In the genomic region with DNA sequence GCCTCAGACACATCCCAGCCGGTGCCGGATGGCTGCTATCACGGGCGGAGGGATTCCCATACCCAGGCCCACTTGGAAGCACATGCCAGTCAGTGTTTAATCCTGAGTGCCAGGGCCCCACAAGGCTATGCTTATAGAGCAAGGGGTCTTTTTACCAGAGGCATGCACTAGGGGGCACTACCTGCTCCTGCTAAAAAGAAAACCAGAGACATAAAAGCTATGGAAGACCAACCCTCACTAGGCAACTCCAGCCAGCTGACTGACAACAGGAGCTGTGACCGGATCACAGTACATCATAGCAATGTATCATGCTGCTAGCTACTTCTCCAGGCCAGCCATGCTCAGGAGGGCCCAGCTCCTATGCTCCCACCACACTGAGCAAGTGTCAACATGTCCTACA, we compare ENCODE assay signal across 9 mouse cellular contexts. TPM values are rescaled to one million over a fixed set of nuclear protein-coding genes. Genes with fewer than 3 reads are reported as not detected.
A peak's percentile ranks its signal among the peaks of the same experiment; 100 is the strongest.
DNase-seq lines count a peak whose midpoint lies in the region; TF ChIP-seq lines count a peak whose summit lies in the region.
"Had no signal": no experiment of that assay in that cellular context is flagged by ENCODE, and none has a peak within 500 bp of the region (broad histone marks: within the 10 kb centered on the region; RNA-seq: fewer than 3 reads in every experiment).

No protein-coding gene starts in this region.

- H3K79me2 ChIP-seq in liver, adult 2 months (ENCODE audit: control insufficient read depth, insufficient read depth, low read length): peaks cover 2% of the 10 kb centered on the region; the same call in 1 of the 2 replicates

- H3K27me3 ChIP-seq in liver, adult 2 months (ENCODE audit: control insufficient read depth, insufficient read depth, low read length): no peaks in the 10 kb centered on the region
- H3K27me3 ChIP-seq: embryonic facial prominence, embryonic 13.5 days had no signal

- no peak; the same call in 1 of the 2 replicates for TF ChIP-seq CTCF in liver, adult 2 months (IDR thresholded peaks at IDR 0.05; ENCODE audit: low read depth, low read length)

- H3K9ac ChIP-seq in liver, adult 2 months (ENCODE audit: low read depth, low read length): no peak overlapping the region
- H3K9ac ChIP-seq: embryonic facial prominence, embryonic 13.5 days had no signal

- H3K27ac ChIP-seq in liver, adult 2 months (replicated peaks; ENCODE audit: insufficient read depth, low read depth, low read length): no peak overlapping the region
- H3K27ac ChIP-seq: embryonic facial prominence, embryonic 13.5 days had no signal

- DNase-seq in 3134 (ENCODE audit: extremely low read depth, insufficient read length, low spot score): peak; percentile 42
- DNase-seq in Muller cell, postnatal 12 days (ENCODE audit: inconsistent ontology term): peak; percentile 54
- DNase-seq in cerebellum, postnatal 25 days: peak; percentile 78 to 85
- DNase-seq in gastrocnemius, postnatal 25 days: peak; percentile 59
- DNase-seq in induced T-regulatory cell, adult 2 months (ENCODE audit: low read depth): peak; percentile 75
- DNase-seq in liver, adult 2 months (ENCODE audit: extremely low read depth, low read depth, low spot score): peak; percentile 49
- peak; percentile 27 to 66 for DNase-seq in natural killer cell, adult 2 months (ENCODE audit: low spot score in 2 of 2)
- DNase-seq in thymus, postnatal 14 days: peak; percentile 89

- 72% methylated on average over 5 of the region's 5 CpGs for WGBS in liver, adult 2 months

- no peaks in the 10 kb centered on the region; the same call in 1 of the 2 replicates for H3K4me1 ChIP-seq in liver, adult 2 months (ENCODE audit: control insufficient read depth, insufficient read depth, low read length)

- no peak for TF ChIP-seq POLR2A in liver, adult 2 months (IDR thresholded peaks at IDR 0.05; ENCODE audit: extremely low read depth, insufficient read depth, low read length)

- no peak overlapping the region for H3K4me3 ChIP-seq in liver, adult 2 months (ENCODE audit: insufficient read depth, low read depth, low read length)
- H3K4me3 ChIP-seq: embryonic facial prominence, embryonic 13.5 days had no signal

- no peaks in the 10 kb centered on the region for H3K36me3 ChIP-seq in liver, adult 2 months (ENCODE audit: control insufficient read depth, insufficient read depth, low read length)
- H3K36me3 ChIP-seq: embryonic facial prominence, embryonic 13.5 days had no signal

RNA-seq across cellular contexts. Expression of gene Arl6ip4, which starts 46.7 kb away (rescaled TPM):
- total RNA-seq in gastrocnemius, postnatal 25 days (2021): 10 to 100 TPM; 36.0 to 40.9 TPM
- 18.0 and 19.3 TPM in 2 replicates for total RNA-seq in liver, adult 2 months (2014; rRNA removed)
- polyA plus RNA-seq in liver, adult 2 months (2012; rRNA removed): 23.6 and 26.2 TPM in 2 replicates

RNA-seq across cellular contexts. Expression of gene Ogfod2, which starts 50.5 kb away (rescaled TPM):
- total RNA-seq in gastrocnemius, postnatal 25 days (2021): 10 to 100 TPM; 10.0 to 10.4 TPM
- total RNA-seq in liver, adult 2 months (2014; rRNA removed): 38.5 and 46.6 TPM in 2 replicates
- 65.3 and 74.6 TPM in 2 replicates for polyA plus RNA-seq in liver, adult 2 months (2012; rRNA removed)
